Mouse (Mus musculus): Measurements from ENCODE around the gene Nmur1. TPM values are rescaled to one million over a fixed set of nuclear protein-coding genes. Genes with fewer than 3 reads are reported as not detected.

Gene Nmur1
- total RNA-seq (2022): not detected

GRCm38 (mm10) chr1:86426128-86426527 is at the start of gene Nmur1, which contains the start of gene Tex44:
TSS of gene Nmur1 (minus strand) at chr1:86426228.
TSS of gene Tex44 (plus strand) at chr1:86426329.
- no peak for DNase-seq (ENCODE audit: low spot score)

- no peak for DNase-seq (ENCODE audit: low spot score)
Observed at GRCm38 (mm10) chr1:86473109-86473760, 47.2 kb upstream of the Nmur1 start.

GRCm38 (mm10) chr1:86472197-86472952 is 46.3 kb upstream of the Nmur1 start:
- peak; percentile 88 for DNase-seq (ENCODE audit: low spot score)

- DNase-seq (ENCODE audit: low spot score): peak; percentile 44
Observed at GRCm38 (mm10) chr1:86471504-86471961, 45.5 kb upstream of the Nmur1 start.

- DNase-seq (ENCODE audit: low spot score): peak; percentile 97
Observed at GRCm38 (mm10) chr1:86470519-86471181, 44.6 kb upstream of the Nmur1 start.

GRCm38 (mm10) chr1:86469876-86470275 is 43.8 kb upstream of the Nmur1 start:
- no peak for DNase-seq (ENCODE audit: low spot score)

- DNase-seq (ENCODE audit: low spot score): no peak
Observed at GRCm38 (mm10) chr1:86467416-86467815, 41.4 kb upstream of the Nmur1 start.

GRCm38 (mm10) chr1:86464875-86465224 is 38.8 kb upstream of the Nmur1 start:
- no peak for DNase-seq (ENCODE audit: low spot score)

GRCm38 (mm10) chr1:86464223-86464874 is 38.3 kb upstream of the Nmur1 start:
- DNase-seq (ENCODE audit: low spot score): no peak

GRCm38 (mm10) chr1:86459371-86459770 is 33.3 kb upstream of the Nmur1 start:
- no peak for DNase-seq (ENCODE audit: low spot score)

GRCm38 (mm10) chr1:86456892-86457581 is 31.0 kb upstream of the Nmur1 start:
- DNase-seq (ENCODE audit: low spot score): no peak

- DNase-seq (ENCODE audit: low spot score): no peak
Observed at GRCm38 (mm10) chr1:86452713-86453112, 26.7 kb upstream of the Nmur1 start.

- DNase-seq (ENCODE audit: low spot score): no peak
Observed at GRCm38 (mm10) chr1:86449966-86450365, 23.9 kb upstream of the Nmur1 start.

GRCm38 (mm10) chr1:86448272-86448671 is 22.2 kb upstream of the Nmur1 start:
- peak; percentile 46 for DNase-seq (ENCODE audit: low spot score)

GRCm38 (mm10) chr1:86447596-86448171 is 21.7 kb upstream of the Nmur1 start:
- DNase-seq (ENCODE audit: low spot score): peak; percentile 63

GRCm38 (mm10) chr1:86443386-86444172 is 17.6 kb upstream of the Nmur1 start:
- DNase-seq (ENCODE audit: low spot score): no peak

- no peak for DNase-seq (ENCODE audit: low spot score)
Observed at GRCm38 (mm10) chr1:86442832-86443231, 16.8 kb upstream of the Nmur1 start.

GRCm38 (mm10) chr1:86441980-86442831 is 16.2 kb upstream of the Nmur1 start:
- DNase-seq (ENCODE audit: low spot score): peak; percentile 90

GRCm38 (mm10) chr1:86441724-86441979 is 15.6 kb upstream of the Nmur1 start:
- DNase-seq (ENCODE audit: low spot score): no peak
